Mouse (Mus musculus) olfactory bulb, adult 2 months (tissue): ENCODE results near the gene Kat5. TPM values are rescaled to one million over a fixed set of nuclear protein-coding genes. Genes with fewer than 3 reads are reported as not detected.

ENCODE experiments used
- H3K27ac ChIP-seq: fragments of 200-500 bp; 2 replicates; pipeline ENCODE4 v1.5.1; 2012; ENCODE audit warnings: low read depth, low read length; ENCODE audit not compliant: insufficient read depth
- H3K4me1 ChIP-seq: fragments of 200-500 bp; 2 replicates; pipeline ENCODE4 v1.6.1; 2012; ENCODE audit warnings: low read length; ENCODE audit not compliant: control insufficient read depth, insufficient read depth
- H3K4me3 ChIP-seq: fragments of 200-500 bp; 2 replicates; pipeline ENCODE4 v1.5.1; 2012; ENCODE audit warnings: mild to moderate bottlenecking, low read depth, low read length, moderate library complexity; ENCODE audit not compliant: insufficient read depth
- CTCF ChIP-seq: fragments of 200-500 bp; IDR thresholded peaks from 2 replicates; pipeline ENCODE4 v1.5.1; 2012; ENCODE audit warnings: low read depth, mild to moderate bottlenecking, low read length, moderate library complexity; ENCODE audit not compliant: insufficient read depth
- POLR2A ChIP-seq: fragments of 200-500 bp; IDR thresholded peaks from 2 replicates; pipeline ENCODE4 v1.6.1; 2012; ENCODE audit warnings: mild to moderate bottlenecking, low read depth, low read length, moderate library complexity; ENCODE audit not compliant: insufficient read depth
- WGBS: fragments of 180-500 bp; shearing (Covaris S2); methylation state at CpG from one replicate; pipeline ENCODE4 v1.1.7; 2018; 5-methylcytosine and 5-hydroxymethylcytosine counted together
- polyA plus RNA-seq: library from polyadenylated mRNA; stranded (reverse); fragments of >200 nt; gene quantifications from 2 replicates; pipeline ENCODE4 v1.2.4, GENCODE M21; 2012; ENCODE audit warnings: low replicate concordance; ENCODE audit not compliant: missing spikeins, insufficient read depth, insufficient read length

Kat5 gene
- polyA plus RNA-seq, 1 experiment, result not detected

GRCm38 (mm10) chr19:5559229-5559628 lies 50.8 kb downstream of the Kat5 start:
- Histone ChIP-seq H3K27ac (no peak overlapping the region), H3K4me1 (peaks cover 15% of the 10 kb centered on the region), H3K4me3 (no peak overlapping the region)
- 27% methylated on average over 8 of the region's 8 CpGs for WGBS
- no peak for TF ChIP-seq CTCF
- TF ChIP-seq POLR2A, result no peak

- WGBS, result 75% methylated on average over 8 of the region's 8 CpGs
- Histone ChIP-seq H3K4me3 (no peak overlapping the region), H3K4me1 (peaks cover 15% of the 10 kb centered on the region), H3K27ac (no peak overlapping the region)
- no peak for TF ChIP-seq CTCF
- no peak for TF ChIP-seq POLR2A
Observed at GRCm38 (mm10) chr19:5558770-5559169, 51.3 kb downstream of the Kat5 start.

GRCm38 (mm10) chr19:5558169-5558568 lies 51.9 kb downstream of the Kat5 start:
- peaks cover 15% of the 10 kb centered on the region for H3K4me1 ChIP-seq
- no peak for TF ChIP-seq POLR2A
- TF ChIP-seq CTCF, result no peak
- H3K4me3 ChIP-seq, result no peak overlapping the region
- H3K27ac ChIP-seq, result no peak overlapping the region
- WGBS, result 58% methylated on average over 7 of the region's 7 CpGs

GRCm38 (mm10) chr19:5554212-5554611 lies 55.8 kb downstream of the Kat5 start:
- Histone ChIP-seq H3K4me3 (no peak overlapping the region), H3K27ac (no peak overlapping the region), H3K4me1 (no peaks in the 10 kb centered on the region)
- TF ChIP-seq POLR2A (no peak), CTCF (no peak)
- WGBS, result 92% methylated on average over 14 of the region's 14 CpGs

- Histone ChIP-seq H3K27ac (no peak overlapping the region), H3K4me1 (no peaks in the 10 kb centered on the region), H3K4me3 (no peak overlapping the region)
- no peak for TF ChIP-seq CTCF
- TF ChIP-seq POLR2A, result no peak
- WGBS, result 71% methylated on average over 8 of the region's 8 CpGs
Observed at GRCm38 (mm10) chr19:5553802-5554201, 56.2 kb downstream of the Kat5 start.

Other genes with a start within 250 kb of the Kat5 start
- gene Eif1ad, start 243.5 kb downstream of the Kat5 start, polyA plus RNA-seq, result not detected in 2 replicates
- not detected in 2 replicates for gene Banf1, start 243.1 kb downstream of the Kat5 start, polyA plus RNA-seq
- gene Sart1, start 221.5 kb downstream of the Kat5 start, polyA plus RNA-seq, result not detected in 2 replicates
- gene Tsga10ip, start 207.7 kb downstream of the Kat5 start, polyA plus RNA-seq, result not detected in 2 replicates
- gene Drap1, start 185.3 kb downstream of the Kat5 start, polyA plus RNA-seq, result not detected in 2 replicates
- gene AI837181, start 185.1 kb downstream of the Kat5 start, polyA plus RNA-seq, result not detected in 2 replicates
- not detected in 2 replicates for gene Fosl1, start 162.7 kb downstream of the Kat5 start, polyA plus RNA-seq
- gene Ccdc85b, start 152.3 kb downstream of the Kat5 start, polyA plus RNA-seq, result not detected in 2 replicates
- not detected in 2 replicates for gene Fibp, start 149.6 kb downstream of the Kat5 start, polyA plus RNA-seq
- not detected in 2 replicates for gene Ctsw, start 141.7 kb downstream of the Kat5 start, polyA plus RNA-seq
- not detected in 2 replicates for gene Efemp2, start 136.3 kb downstream of the Kat5 start, polyA plus RNA-seq
- gene Mus81, start 121.8 kb downstream of the Kat5 start, polyA plus RNA-seq, result not detected in 2 replicates
- gene Cfl1, start 119.8 kb downstream of the Kat5 start, polyA plus RNA-seq, result 1,186 and 1,283 TPM in 2 replicates
- not detected in 2 replicates for gene 1700020D05Rik, start 106.5 kb downstream of the Kat5 start, polyA plus RNA-seq
- gene Snx32, start 99.7 kb downstream of the Kat5 start, polyA plus RNA-seq, result not detected in 2 replicates
- gene Ovol1, start 49.6 kb downstream of the Kat5 start, polyA plus RNA-seq, result not detected in 2 replicates
- not detected in 2 replicates for gene Ap5b1, start 42.2 kb downstream of the Kat5 start, polyA plus RNA-seq
- gene Rnaseh2c, start 8.4 kb downstream of the Kat5 start, polyA plus RNA-seq, result not detected in 2 replicates
- gene Rela, start 27.2 kb upstream of the Kat5 start, polyA plus RNA-seq, result not detected in 2 replicates
- not detected in 2 replicates for gene Sipa1, start 53.5 kb upstream of the Kat5 start, polyA plus RNA-seq
- not detected in 2 replicates for gene Map3k11, start 78.5 kb upstream of the Kat5 start, polyA plus RNA-seq
- not detected in 2 replicates for gene Pcnx3, start 78.7 kb upstream of the Kat5 start, polyA plus RNA-seq
- not detected in 2 replicates for gene Kcnk7, start 94.1 kb upstream of the Kat5 start, polyA plus RNA-seq
- gene Ehbp1l1, start 116.1 kb upstream of the Kat5 start, polyA plus RNA-seq, result not detected in 2 replicates
- gene Fam89b, start 119.4 kb upstream of the Kat5 start, polyA plus RNA-seq, result not detected in 2 replicates
- gene Ltbp3, start 130.7 kb upstream of the Kat5 start, polyA plus RNA-seq, result not detected in 2 replicates
- gene Scyl1, start 161.2 kb upstream of the Kat5 start, polyA plus RNA-seq, result not detected in 2 replicates